Mouse (Mus musculus) limb, embryonic 12.5 days (tissue): ENCODE data around the gene Trappc12. TPM values are rescaled to one million over a fixed set of nuclear protein-coding genes. Genes with fewer than 3 reads are reported as not detected.
"Not testable (repeated sequence)": the region's sequence is repeated elsewhere in the genome, so short reads cannot be mapped to it uniquely, and the experiment has no call there.

Experiments
- ATAC-seq: fragments of 200-750 bp; cut with Nextera tagmentation; 2 replicates; pipeline ENCODE4 v1.8.0; 2017; ENCODE audit warnings: low read depth, moderate TSS enrichment; ENCODE audit not compliant: insufficient number of reproducible peaks, insufficient read depth, low FRiP score, low TSS enrichment
- H3K27ac ChIP-seq: fragments of 300-500 bp; sonication (generic); 2 replicates; pipeline ENCODE4 v1.5.1; 2016; ENCODE audit warnings: mild to moderate bottlenecking, moderate library complexity
- H3K27me3 ChIP-seq: fragments of 300-500 bp; sonication (generic); 2 replicates; pipeline ENCODE4 v1.6.1; 2016; ENCODE audit warnings: mild to moderate bottlenecking, moderate library complexity
- H3K36me3 ChIP-seq: fragments of 300-500 bp; sonication (generic); 2 replicates; pipeline ENCODE4 v1.6.1; 2016; ENCODE audit warnings: mild to moderate bottlenecking, moderate library complexity
- H3K4me1 ChIP-seq: fragments of 300-500 bp; sonication (generic); replicated peaks from 2 replicates; pipeline ENCODE4 v1.6.1; 2016
- H3K4me2 ChIP-seq: fragments of 300-500 bp; sonication (generic); 2 replicates; pipeline ENCODE4 v1.6.1; 2016; ENCODE audit warnings: mild to moderate bottlenecking, moderate library complexity
- H3K4me3 ChIP-seq: fragments of 300-500 bp; sonication (generic); replicated peaks from 2 replicates; pipeline ENCODE4 v1.5.1; 2016; ENCODE audit warnings: mild to moderate bottlenecking
- H3K9ac ChIP-seq: fragments of 300-500 bp; sonication (generic); replicated peaks from 2 replicates; pipeline ENCODE4 v1.6.1; 2016; ENCODE audit warnings: mild to moderate bottlenecking, moderate library complexity
- H3K9me3 ChIP-seq: fragments of 300-500 bp; sonication (generic); 2 replicates; pipeline ENCODE4 v1.6.1; 2016; ENCODE audit warnings: mild to moderate bottlenecking, moderate library complexity
- WGBS: fragments of 180-500 bp; shearing (Covaris S2); methylation state at CpG from one replicate; pipeline ENCODE4 v1.1.7; 2016; 5-methylcytosine and 5-hydroxymethylcytosine counted together
- polyA plus RNA-seq: library from polyadenylated mRNA; unstranded; fragments of >200 nt; fragmentation: Nextera tagmentation; extraction: Ambion mirVana; gene quantifications from 2 replicates; pipeline ENCODE4 v1.2.1, GENCODE M21; 2016

The Trappc12 gene
- polyA plus RNA-seq, 1 experiment from 2014 or later = 42.1 TPM

DNA sequence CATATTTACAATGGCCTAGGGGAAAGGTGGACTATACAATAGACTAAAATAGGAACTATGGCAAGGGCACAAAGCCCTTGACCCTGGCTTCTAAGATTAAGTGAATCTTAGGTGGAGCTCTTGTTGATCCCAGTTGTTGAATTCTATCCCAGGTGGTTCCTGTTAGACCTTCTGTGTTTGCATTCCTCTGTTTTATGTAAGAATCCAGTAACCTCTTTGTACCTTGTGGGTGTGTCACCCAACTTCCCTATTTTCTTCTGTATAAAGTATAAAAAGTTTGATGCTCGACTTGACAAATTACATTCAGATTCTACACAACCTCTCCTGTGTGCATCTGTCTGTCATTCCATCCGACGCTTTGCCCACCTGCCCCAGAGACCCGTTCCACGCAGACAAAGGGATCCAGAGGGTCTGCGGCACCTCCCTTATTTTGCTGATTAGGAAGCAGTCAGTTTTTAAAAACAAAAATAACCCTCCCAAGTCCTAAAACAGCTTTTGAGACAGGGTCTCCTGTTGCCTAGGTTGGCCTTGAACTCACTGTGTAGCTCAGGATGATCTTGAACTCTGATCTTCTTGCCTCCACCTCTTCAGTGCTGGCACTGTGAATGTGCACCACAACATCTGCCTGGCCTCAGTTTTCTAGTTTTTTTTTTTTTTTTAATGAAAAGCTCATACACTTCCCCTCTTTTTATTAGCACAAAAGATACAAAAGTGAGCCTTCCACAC, 16.6 kb downstream of the Trappc12 start:
- not testable (repeated sequence) for H3K4me1 ChIP-seq, H3K27ac ChIP-seq, H3K9ac ChIP-seq, H3K9me3 ChIP-seq, H3K27me3 ChIP-seq, H3K4me2 ChIP-seq, ATAC-seq, H3K4me3 ChIP-seq
- H3K36me3 ChIP-seq = peaks cover 79% of the 10 kb centered on the region
- 96% methylated on average over 6 of the region's 6 CpGs for WGBS

DNA sequence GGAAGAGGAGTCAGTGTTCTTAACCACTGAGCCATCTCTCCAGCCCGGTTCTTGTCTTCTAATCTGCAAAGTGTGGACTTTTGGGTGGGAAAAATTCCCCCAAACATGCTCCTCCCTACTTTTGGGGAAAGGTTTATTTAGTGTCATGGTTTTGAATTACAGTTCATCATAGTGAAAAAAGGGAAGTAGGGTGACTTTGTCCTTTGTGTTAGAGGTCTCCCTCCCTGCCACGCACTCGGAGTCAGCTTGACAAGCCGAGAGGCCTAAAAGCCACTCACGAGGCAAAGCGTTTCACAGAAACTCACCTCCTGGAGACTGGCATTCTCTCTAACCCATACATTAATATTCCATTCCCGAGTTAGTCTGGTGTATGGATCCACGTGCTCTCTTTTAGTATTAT, 17.6 kb downstream of the Trappc12 start:
- WGBS = 94% methylated on average over 8 of the region's 8 CpGs
- Histone ChIP-seq H3K27me3 (no peaks in the 10 kb centered on the region), H3K4me1 (no peaks in the 10 kb centered on the region), H3K4me2 (no peak overlapping the region), H3K36me3 (peaks cover 77% of the 10 kb centered on the region), H3K27ac (no peak overlapping the region), H3K9ac (no peak overlapping the region), H3K9me3 (peaks cover 5% of the 10 kb centered on the region; the same call in 1 of the 2 replicates), H3K4me3 (no peak overlapping the region)
- no peak for ATAC-seq

GRCm38 (mm10) chr12:28727061-28727460, 23.2 kb downstream of the Trappc12 start:
- Histone ChIP-seq H3K9ac (no peak overlapping the region), H3K27me3 (no peaks in the 10 kb centered on the region), H3K27ac (no peak overlapping the region), H3K4me2 (no peak overlapping the region), H3K9me3 (no peaks in the 10 kb centered on the region), H3K4me3 (no peak overlapping the region), H3K4me1 (no peaks in the 10 kb centered on the region), H3K36me3 (peaks cover 58% of the 10 kb centered on the region)
- WGBS = 94% methylated on average over 5 of the region's 5 CpGs
- ATAC-seq = no peak

DNA sequence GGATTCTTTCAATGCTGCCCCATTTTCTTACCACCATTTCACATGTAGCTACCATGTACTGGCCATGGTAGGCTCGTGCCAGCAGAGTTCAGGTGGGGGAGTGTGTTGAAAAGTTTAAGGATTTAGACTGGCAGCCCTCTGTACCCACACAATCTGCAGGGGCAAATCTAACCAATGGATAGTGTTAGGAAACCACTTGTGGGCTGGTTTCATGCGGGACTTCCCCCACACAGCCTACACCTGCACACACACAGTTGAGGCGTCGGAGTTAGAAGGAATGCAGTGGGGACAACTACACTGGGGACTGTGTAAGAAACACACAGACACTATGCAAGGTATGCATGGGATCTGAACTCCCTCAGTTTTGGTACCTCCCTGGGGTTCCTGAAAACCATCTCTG, 24.1 kb downstream of the Trappc12 start:
- no peaks in the 10 kb centered on the region for H3K9me3 ChIP-seq
- no peak overlapping the region for H3K27ac ChIP-seq
- no peaks in the 10 kb centered on the region for H3K4me1 ChIP-seq
- H3K36me3 ChIP-seq = peaks cover 60% of the 10 kb centered on the region
- no peak for ATAC-seq
- H3K27me3 ChIP-seq = no peaks in the 10 kb centered on the region
- H3K4me2 ChIP-seq = no peak overlapping the region
- H3K9ac ChIP-seq = no peak overlapping the region
- 92% methylated on average over 4 of the region's 4 CpGs for WGBS
- no peak overlapping the region for H3K4me3 ChIP-seq

DNA sequence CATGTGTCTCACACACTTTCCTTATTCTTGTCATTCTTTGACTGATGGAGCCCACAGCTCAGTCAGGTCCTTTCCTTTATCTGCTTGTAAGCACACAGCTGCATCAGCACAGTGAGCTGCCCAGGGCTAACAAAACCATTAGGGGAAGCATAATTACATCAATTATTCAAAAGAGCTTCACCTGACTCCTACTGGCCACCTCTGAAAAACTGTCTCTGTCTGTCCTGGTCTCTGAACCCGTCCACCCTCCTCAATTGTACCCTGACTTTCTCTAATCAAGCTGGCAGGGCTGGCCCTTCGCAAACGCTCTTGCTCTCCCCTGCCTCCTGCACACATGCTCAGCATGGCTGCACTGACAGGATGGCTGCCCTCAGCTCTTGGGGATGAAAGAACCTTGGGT, 25.9 kb downstream of the Trappc12 start:
- no peak overlapping the region for H3K9ac ChIP-seq

DNA sequence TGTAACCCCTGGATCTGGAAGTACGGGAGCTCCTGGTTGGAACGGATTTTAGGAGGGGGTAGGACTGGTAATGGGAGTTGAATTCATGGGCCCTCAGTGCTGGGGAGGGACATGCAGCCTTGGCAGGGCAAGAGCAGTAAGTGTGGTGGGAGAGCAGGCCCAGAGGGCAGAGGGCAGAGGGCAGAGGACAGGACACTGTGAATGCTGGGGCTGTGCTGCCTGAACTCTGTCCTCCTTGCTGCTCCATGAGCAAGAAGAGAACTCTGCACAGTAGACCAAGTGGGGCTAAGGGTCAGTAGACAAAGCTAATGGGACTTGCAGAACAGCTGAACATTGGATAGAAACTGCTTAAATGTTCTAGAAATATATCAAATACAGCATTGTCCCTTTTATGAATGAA, 32.2 kb downstream of the Trappc12 start:
- no peak for ATAC-seq

More for the DNA sequence above, 25.9 kb downstream of the Trappc12 start:
- no peak overlapping the region for H3K27ac ChIP-seq
- no peaks in the 10 kb centered on the region for H3K9me3 ChIP-seq
- H3K4me1 ChIP-seq = no peaks in the 10 kb centered on the region
- H3K36me3 ChIP-seq = peaks cover 64% of the 10 kb centered on the region
- WGBS = 83% methylated on average over 3 of the region's 3 CpGs
- no peaks in the 10 kb centered on the region for H3K27me3 ChIP-seq
- no peak for ATAC-seq
- H3K4me3 ChIP-seq = no peak overlapping the region
- no peak overlapping the region for H3K4me2 ChIP-seq

DNA sequence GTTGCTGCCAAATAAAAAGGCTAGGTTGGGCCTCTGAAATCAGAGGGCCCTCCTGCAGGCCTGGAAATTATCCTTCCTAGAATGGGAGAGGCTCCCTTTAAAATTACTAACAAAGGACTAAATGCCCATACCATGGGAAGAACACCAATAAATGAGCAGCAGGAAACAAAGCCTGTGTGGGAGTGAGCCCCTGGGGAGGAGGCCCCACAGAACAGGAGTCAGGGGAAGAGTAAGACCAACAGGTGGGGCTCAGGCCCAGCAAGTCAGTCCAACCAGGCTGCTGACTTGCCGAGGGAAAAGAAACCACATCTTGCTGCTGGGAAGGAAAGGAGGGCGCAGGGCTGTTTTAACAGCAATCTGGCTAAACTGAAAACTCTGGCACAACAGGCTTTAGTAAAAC, 33.2 kb downstream of the Trappc12 start:
- WGBS = 67% methylated on average over 2 of the region's 2 CpGs
- no peaks in the 10 kb centered on the region for H3K27me3 ChIP-seq
- no peak overlapping the region for H3K9ac ChIP-seq
- no peak overlapping the region for H3K4me2 ChIP-seq
- no peak overlapping the region for H3K27ac ChIP-seq
- no peaks in the 10 kb centered on the region for H3K4me1 ChIP-seq
- H3K9me3 ChIP-seq = no peaks in the 10 kb centered on the region
- H3K36me3 ChIP-seq = peaks cover 72% of the 10 kb centered on the region
- ATAC-seq = no peak
- H3K4me3 ChIP-seq = no peak overlapping the region

More for the DNA sequence above, 32.2 kb downstream of the Trappc12 start:
- no peaks in the 10 kb centered on the region for H3K4me1 ChIP-seq
- no peaks in the 10 kb centered on the region for H3K27me3 ChIP-seq
- no peak overlapping the region for H3K9ac ChIP-seq
- H3K9me3 ChIP-seq = no peaks in the 10 kb centered on the region
- peaks cover 72% of the 10 kb centered on the region for H3K36me3 ChIP-seq
- H3K27ac ChIP-seq = no peak overlapping the region
- 86% methylated on average over 2 of the region's 2 CpGs for WGBS
- no peak overlapping the region for H3K4me2 ChIP-seq
- no peak overlapping the region for H3K4me3 ChIP-seq

GRCm38 (mm10) chr12:28714822-28715632, 35.2 kb downstream of the Trappc12 start:
- H3K27ac ChIP-seq = no peak overlapping the region
- H3K9me3 ChIP-seq = no peaks in the 10 kb centered on the region
- no peaks in the 10 kb centered on the region for H3K27me3 ChIP-seq
- no peak overlapping the region for H3K4me2 ChIP-seq
- 91% methylated on average over 24 of the region's 24 CpGs for WGBS
- H3K4me1 ChIP-seq = no peaks in the 10 kb centered on the region
- no peak overlapping the region for H3K9ac ChIP-seq
- no peak for ATAC-seq
- H3K36me3 ChIP-seq = peaks cover 72% of the 10 kb centered on the region
- H3K4me3 ChIP-seq = no peak overlapping the region

DNA sequence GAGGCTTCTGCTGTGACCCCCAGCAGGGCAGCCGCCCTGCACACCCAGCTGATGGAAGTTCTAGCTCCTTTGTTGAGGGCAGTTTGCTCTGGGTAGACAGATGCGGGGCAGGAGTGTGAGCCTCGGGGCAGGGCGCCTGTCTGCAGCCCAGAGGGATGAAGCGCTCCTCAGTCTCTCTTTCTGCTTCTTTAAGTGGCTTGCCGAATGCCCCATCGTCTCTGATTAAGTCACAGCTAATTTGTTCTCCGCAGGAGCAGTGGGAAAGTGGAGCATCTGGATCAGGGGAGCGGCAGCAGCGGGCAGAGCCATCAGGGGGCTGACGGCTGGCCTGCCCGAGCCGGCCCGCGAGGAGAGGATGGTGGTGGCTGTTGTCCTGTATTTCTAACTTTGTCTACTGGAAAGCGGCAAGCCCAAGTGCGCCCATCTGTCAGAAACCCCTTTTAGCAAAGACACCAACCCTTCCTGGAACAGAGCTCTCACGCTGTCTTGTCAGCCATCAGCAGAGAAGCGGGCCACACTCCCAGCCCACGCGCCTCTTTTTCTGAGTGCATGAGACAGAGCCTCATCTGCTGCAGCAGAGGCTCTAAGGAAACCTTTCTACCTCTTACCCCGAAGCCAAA, 39.6 kb downstream of the Trappc12 start:
- Histone ChIP-seq H3K9me3 (no peaks in the 10 kb centered on the region), H3K4me1 (no peaks in the 10 kb centered on the region), H3K27ac (no peak overlapping the region), H3K36me3 (peaks cover 71% of the 10 kb centered on the region), H3K4me3 (no peak overlapping the region), H3K4me2 (no peak overlapping the region), H3K9ac (no peak overlapping the region), H3K27me3 (no peaks in the 10 kb centered on the region)
- WGBS = 77% methylated on average over 22 of the region's 22 CpGs
- ATAC-seq = no peak

GRCm38 (mm10) chr12:28708154-28708553, 42.1 kb downstream of the Trappc12 start:
- Histone ChIP-seq H3K9ac (no peak overlapping the region), H3K4me1 (no peaks in the 10 kb centered on the region), H3K36me3 (peaks cover 53% of the 10 kb centered on the region), H3K27ac (no peak overlapping the region), H3K4me2 (no peak overlapping the region), H3K27me3 (no peaks in the 10 kb centered on the region), H3K9me3 (no peaks in the 10 kb centered on the region), H3K4me3 (no peak overlapping the region)
- ATAC-seq = no peak
- 79% methylated on average over 4 of the region's 4 CpGs for WGBS

- Histone ChIP-seq H3K27me3 (no peaks in the 10 kb centered on the region), H3K9ac (no peak overlapping the region), H3K36me3 (peaks cover 33% of the 10 kb centered on the region), H3K4me2 (no peak overlapping the region), H3K4me1 (peaks cover 11% of the 10 kb centered on the region), H3K9me3 (no peaks in the 10 kb centered on the region), H3K27ac (no peak overlapping the region), H3K4me3 (no peak overlapping the region)
- no peak for ATAC-seq
- WGBS = 86% methylated on average over 6 of the region's 6 CpGs
Measured at GRCm38 (mm10) chr12:28705204-28705603, 45.1 kb downstream of the Trappc12 start.
